ENCODE assay signal across 9 mouse cellular contexts in genomic region chr4:99660073-99660611, GRCm38 (mm10). TPM values are rescaled to one million over a fixed set of nuclear protein-coding genes. Genes with fewer than 3 reads are reported as not detected.
DNase-seq lines count a peak whose midpoint lies in the region; ATAC-seq and TF ChIP-seq lines count a peak whose summit lies in the region.
"Had no signal": no experiment of that assay in that cellular context is flagged by ENCODE, and none has a peak within 500 bp of the region (broad histone marks: within the 10 kb centered on the region; RNA-seq: fewer than 3 reads in every experiment).

No protein-coding gene starts in this region.

- peak; percentile 46 to 61 for DNase-seq in cerebellum, postnatal 10 days
- no peak for DNase-seq in cerebellum, adult 9-10 months
- peak; percentile 64 for DNase-seq in midbrain, embryonic 10.5 days (ENCODE audit: low spot score)
- DNase-seq in spleen, postnatal 36 days (ENCODE audit: low spot score in 2 of 2): no peak
- DNase-seq in right cerebral cortex, postnatal 36 days (ENCODE audit: low spot score in 2 of 2): no peak
- no peak for DNase-seq in urinary bladder, postnatal 14 days (ENCODE audit: low spot score)

- peaks cover 100% of the 10 kb centered on the region for H3K27me3 ChIP-seq in midbrain, embryonic 10.5 days (ENCODE audit: low read depth, poor library complexity, severe bottlenecking)
- peaks cover 66% of the 10 kb centered on the region for H3K27me3 ChIP-seq in midbrain, embryonic 15.5 days (replicated peaks)
- H3K27me3 ChIP-seq in intestine, postnatal 0 days (replicated peaks; ENCODE audit: control insufficient read depth, insufficient read depth, low read length): peaks cover 95% of the 10 kb centered on the region

- no peak overlapping the region for H3K9ac ChIP-seq in midbrain, embryonic 15.5 days
- H3K9ac ChIP-seq in intestine, postnatal 0 days (ENCODE audit: low read depth, low read length): no peak overlapping the region
- H3K9ac ChIP-seq: midbrain, embryonic 12.5 days had no signal

- ATAC-seq in midbrain, embryonic 15.5 days (replicated peaks): no peak
- no peak for ATAC-seq in intestine, postnatal 0 days

- no peaks in the 10 kb centered on the region for H3K36me3 ChIP-seq in midbrain, embryonic 10.5 days
- H3K36me3 ChIP-seq in midbrain, embryonic 15.5 days (replicated peaks): no peaks in the 10 kb centered on the region
- H3K36me3 ChIP-seq in intestine, postnatal 0 days (ENCODE audit: control insufficient read depth, insufficient read depth): no peaks in the 10 kb centered on the region
- H3K36me3 ChIP-seq: midbrain, embryonic 12.5 days had no signal

- TF ChIP-seq CTCF in intestine, postnatal 0 days (IDR thresholded peaks at IDR 0.05; ENCODE audit: low read depth): no peak

- no peaks in the 10 kb centered on the region for H3K9me3 ChIP-seq in midbrain, embryonic 10.5 days (replicated peaks)
- no peaks in the 10 kb centered on the region for H3K9me3 ChIP-seq in midbrain, embryonic 15.5 days
- H3K9me3 ChIP-seq in intestine, postnatal 0 days (ENCODE audit: control insufficient read depth): no peaks in the 10 kb centered on the region
- H3K9me3 ChIP-seq: midbrain, embryonic 12.5 days had no signal

- H3K4me1 ChIP-seq in midbrain, embryonic 10.5 days: peaks cover 31% of the 10 kb centered on the region
- peaks cover 21% of the 10 kb centered on the region for H3K4me1 ChIP-seq in midbrain, embryonic 15.5 days
- no peaks in the 10 kb centered on the region; the same call in 1 of the 2 replicates for H3K4me1 ChIP-seq in intestine, postnatal 0 days (replicated peaks; ENCODE audit: control insufficient read depth, insufficient read depth, low read length)

- WGBS in midbrain, embryonic 10.5 days: under 1% methylated on average over 20 of the region's 20 CpGs
- under 1% methylated on average over 20 of the region's 20 CpGs for WGBS in midbrain, embryonic 15.5 days
- 3% methylated on average over 20 of the region's 20 CpGs for WGBS in intestine, postnatal 0 days

- no peak overlapping the region for H3K4me3 ChIP-seq in midbrain, embryonic 10.5 days
- H3K4me3 ChIP-seq in midbrain, embryonic 15.5 days: no peak overlapping the region
- 0 out of 2 replicates have a peak overlapping the region, but pooled peaks have one; percentile 1 for H3K4me3 ChIP-seq in intestine, postnatal 0 days (ENCODE audit: low read depth, low read length)
- H3K4me3 ChIP-seq: midbrain, embryonic 12.5 days had no signal

- no peak overlapping the region for H3K27ac ChIP-seq in midbrain, embryonic 10.5 days (replicated peaks)
- H3K27ac ChIP-seq in midbrain, embryonic 15.5 days: no peak overlapping the region
- H3K27ac ChIP-seq in intestine, postnatal 0 days (ENCODE audit: low read depth, low read length): no peak overlapping the region
- H3K27ac ChIP-seq: midbrain, embryonic 12.5 days had no signal

- no peak overlapping the region for H3K4me2 ChIP-seq in midbrain, embryonic 15.5 days
- H3K4me2 ChIP-seq in intestine, postnatal 0 days (replicated peaks; ENCODE audit: low read depth): peak overlapping the region; percentile 32
- H3K4me2 ChIP-seq: midbrain, embryonic 12.5 days had no signal

RNA-seq across cellular contexts. Expression of gene Foxd3, which starts 4.0 kb away (rescaled TPM):
- 0.05 and 0.23 TPM in 2 replicates for polyA plus RNA-seq in midbrain, embryonic 10.5 days (2016; fragmentation: Nextera tagmentation; extraction: Ambion mirVana)
- polyA plus RNA-seq in midbrain, embryonic 15.5 days (2015; fragmentation: Nextera tagmentation; extraction: Ambion mirVana): 0.14 TPM in 1 of 2 replicates, not detected in the other
- 0.34 and 0.42 TPM in 2 replicates for polyA plus RNA-seq in intestine, postnatal 0 days (2015; fragmentation: Nextera tagmentation; extraction: Ambion mirVana)

RNA-seq across cellular contexts. Expression of gene Alg6, which starts 55.3 kb away (rescaled TPM):
- 19.7 and 20.4 TPM in 2 replicates for polyA plus RNA-seq in midbrain, embryonic 10.5 days (2016; fragmentation: Nextera tagmentation; extraction: Ambion mirVana)
- 10.3 and 12.5 TPM in 2 replicates for polyA plus RNA-seq in midbrain, embryonic 15.5 days (2015; fragmentation: Nextera tagmentation; extraction: Ambion mirVana)
- polyA plus RNA-seq in intestine, postnatal 0 days (2015; fragmentation: Nextera tagmentation; extraction: Ambion mirVana): 8.0 and 8.1 TPM in 2 replicates

Comparison
In these comparisons a context has a peak if more than half of its experiments do, and no peak if none do; other contexts are left out.
1. DNase-seq: peak in cerebellum, postnatal 10 days (2 of 2) and midbrain, embryonic 10.5 days (single experiment); none in cerebellum, adult 9-10 months (single experiment), spleen, postnatal 36 days (0 of 2), right cerebral cortex, postnatal 36 days (0 of 2) and urinary bladder, postnatal 14 days (single experiment).